Mouse (Mus musculus) cerebellum, adult 8-10 months (tissue): ENCODE results near the gene Loxl1.

Experiments used
- DNase-seq: peaks from one replicate; pipeline ENCODE4 v3.0.0; 2022

Loxl1 gene

GRCm38 (mm10) chr9:58247064-58247759 is 65.8 kb downstream of the Loxl1 start:
- peak; percentile 71 for DNase-seq

DNA sequence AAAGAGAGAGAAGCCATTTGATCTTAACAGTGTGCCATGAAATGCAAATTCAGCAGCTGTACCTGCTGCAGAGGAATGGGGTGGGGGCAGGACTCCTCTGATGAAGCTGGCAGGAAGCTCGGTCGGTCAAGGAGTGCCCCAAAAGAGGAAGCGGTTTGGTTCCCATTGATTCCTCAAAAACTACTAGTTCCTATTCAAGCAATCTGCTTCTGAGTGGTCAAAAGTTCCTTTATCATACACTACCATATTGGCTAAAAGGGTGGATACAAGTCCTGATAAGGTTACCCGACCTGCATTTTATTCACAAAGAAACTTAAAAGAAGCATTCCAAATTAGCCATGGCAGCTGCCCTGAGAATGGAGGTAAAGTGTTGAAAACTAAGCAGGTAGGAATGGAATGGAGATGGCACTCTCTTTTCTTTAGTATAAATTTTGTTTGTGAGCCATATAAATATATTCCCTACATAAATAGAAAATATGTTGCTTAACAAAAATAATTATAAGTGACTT is 66.8 kb downstream of the Loxl1 start:
- DNase-seq, result no peak

GRCm38 (mm10) chr9:58243696-58244095 is 69.3 kb downstream of the Loxl1 start:
- DNase-seq, result no peak

DNA sequence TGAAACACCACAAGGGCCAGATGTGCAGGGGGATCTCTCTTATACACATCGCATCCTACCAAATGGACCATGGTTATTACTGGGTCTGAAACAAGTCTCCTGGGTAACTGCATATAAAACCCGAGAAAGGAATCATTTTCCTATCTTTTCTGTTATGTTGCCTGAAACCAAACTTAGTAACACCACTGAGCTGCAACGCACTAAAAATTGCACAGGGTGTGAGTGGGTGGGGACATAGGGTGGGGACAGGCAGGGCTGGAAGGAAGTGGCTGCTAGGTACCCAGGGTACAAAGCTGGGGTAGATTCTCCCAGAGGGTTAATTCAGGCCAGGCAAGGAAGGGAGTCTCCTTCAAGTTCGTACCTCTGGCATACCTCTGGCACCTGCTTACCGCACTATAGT is 70.3 kb downstream of the Loxl1 start:
- DNase-seq, result no peak

DNA sequence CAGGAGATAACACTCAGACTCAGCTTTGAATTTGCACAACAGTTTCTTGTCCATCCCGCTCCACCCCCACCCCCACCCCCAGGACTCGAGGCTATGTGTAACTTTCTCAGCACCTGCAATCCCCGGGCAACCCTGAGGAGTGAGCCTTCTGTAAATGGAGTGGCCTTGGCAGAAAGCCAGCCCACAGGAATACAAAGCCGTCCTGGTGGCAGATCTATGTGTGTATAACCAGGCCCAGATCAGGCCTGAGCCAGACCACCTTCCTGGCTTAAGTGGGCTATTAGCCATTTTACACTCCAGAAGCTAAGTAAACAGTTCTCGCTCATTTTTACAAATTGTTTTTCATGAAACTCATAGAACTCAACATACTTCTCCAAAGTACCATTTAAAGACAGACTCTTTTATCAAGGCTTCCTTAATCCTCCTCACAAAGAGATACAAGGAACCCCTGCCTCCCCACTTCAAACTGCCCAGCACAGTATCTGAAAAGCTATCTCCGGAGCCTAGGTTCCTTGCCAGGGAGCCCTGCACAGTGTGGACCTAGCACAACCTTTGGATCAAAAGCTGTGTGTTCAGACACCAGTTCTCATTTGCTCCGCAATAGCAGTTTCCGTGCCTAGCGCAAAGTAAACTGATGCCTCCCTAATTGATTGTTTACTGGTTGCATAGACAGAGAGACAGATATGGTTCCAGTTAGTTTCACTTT is 71.1 kb downstream of the Loxl1 start:
- DNase-seq, result peak; percentile 22
